Mouse (Mus musculus) embryonic fibroblast, embryonic 13.5 days (primary cell): ENCODE results near the gene Nat10.

Source experiments
- CTCF ChIP-seq: IDR thresholded peaks from 2 replicates; pipeline ENCODE4 v1.5.1; 2011; ENCODE audit warnings: mild to moderate bottlenecking, control low read depth, low read length, moderate library complexity, borderline replicate concordance; ENCODE audit not compliant: insufficient read depth
- POLR2A ChIP-seq: IDR thresholded peaks from 2 replicates; pipeline ENCODE4 v1.6.1; 2011; ENCODE audit warnings: low read depth, mild to moderate bottlenecking, control low read depth, low read length, moderate library complexity

DNA sequence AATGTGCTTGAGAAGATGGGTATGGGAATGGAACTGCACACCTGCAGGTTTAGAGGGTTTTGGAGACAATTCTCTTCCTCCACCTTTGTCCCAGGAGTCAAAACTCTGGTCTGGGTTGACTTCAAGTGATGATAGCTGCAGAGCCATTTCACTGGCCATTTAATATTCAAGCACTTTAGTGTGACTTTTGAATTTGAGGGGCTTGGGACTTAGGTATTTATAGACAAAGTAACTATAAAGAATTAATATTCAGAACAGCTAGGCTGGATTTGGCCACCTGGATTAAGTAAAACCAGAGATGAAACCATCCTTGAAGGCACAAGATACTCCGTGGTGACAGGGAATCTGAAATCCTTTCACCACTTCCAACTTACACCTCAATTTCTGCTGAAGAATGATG, 1.4 kb upstream of the Nat10 start:
- no peak for TF ChIP-seq POLR2A
- TF ChIP-seq CTCF = no peak
